Mouse (Mus musculus): ENCODE measurements around the gene Abtb2. TPM values are rescaled to one million over a fixed set of nuclear protein-coding genes. Genes with fewer than 3 reads are reported as not detected.

Abtb2 gene
- total and polyA plus RNA-seq, 3 experiments: 0.05 TPM; not detected in 2

- no peak for TF ChIP-seq GATA1 (IDR thresholded peaks at IDR 0.05; ENCODE audit: borderline replicate concordance, low read length)
- TF ChIP-seq TAL1 (conservative IDR thresholded peaks at IDR 0.05; ENCODE audit: low read depth, low read length): no peak
- no peak for TF ChIP-seq GATA2 (IDR thresholded peaks at IDR 0.05; ENCODE audit: borderline replicate concordance, low read depth, low read length)
- no peak for TF ChIP-seq POLR2AphosphoS5 (IDR thresholded peaks at IDR 0.05; ENCODE audit: insufficient replicate concordance, low read depth, low read length)
- no peak for TF ChIP-seq CTCF (IDR thresholded peaks at IDR 0.05; ENCODE audit: low read depth, low read length)
- DNase-seq (ENCODE audit: low spot score): no peak
- Histone ChIP-seq H3K27me3 (ENCODE audit: insufficient read depth, low read length) (peaks cover 7% of the 10 kb centered on the region), H3K4me3 (ENCODE audit: low read depth, low read length) (no peak overlapping the region), H3K9me3 (replicated peaks) (no peaks in the 10 kb centered on the region), H3K4me1 (ENCODE audit: insufficient read depth, low read depth, low read length) (no peaks in the 10 kb centered on the region), H3K36me3 (replicated peaks) (no peaks in the 10 kb centered on the region)
- no peak for ATAC-seq (ENCODE audit: extremely low read depth, insufficient number of reproducible peaks, low FRiP score, poor library complexity, severe bottlenecking)
Observed at GRCm38 (mm10) chr2:103632136-103632925, 66.2 kb downstream of the Abtb2 start.

GRCm38 (mm10) chr2:103632926-103633250, 66.8 kb downstream of the Abtb2 start:
- H3K36me3 ChIP-seq (replicated peaks): no peaks in the 10 kb centered on the region
- DNase-seq (ENCODE audit: low spot score): no peak
- ATAC-seq (ENCODE audit: extremely low read depth, insufficient number of reproducible peaks, low FRiP score, poor library complexity, severe bottlenecking): no peak
- H3K4me3 ChIP-seq (ENCODE audit: low read depth, low read length): no peak overlapping the region
- TF ChIP-seq GATA1 (IDR thresholded peaks at IDR 0.05; ENCODE audit: borderline replicate concordance, low read length) (no peak), TAL1 (conservative IDR thresholded peaks at IDR 0.05; ENCODE audit: low read depth, low read length) (no peak), CTCF (IDR thresholded peaks at IDR 0.05; ENCODE audit: low read depth, low read length) (no peak), POLR2AphosphoS5 (IDR thresholded peaks at IDR 0.05; ENCODE audit: insufficient replicate concordance, low read depth, low read length) (no peak), GATA2 (IDR thresholded peaks at IDR 0.05; ENCODE audit: borderline replicate concordance, low read depth, low read length) (no peak)
- peaks cover 7% of the 10 kb centered on the region for H3K27me3 ChIP-seq (ENCODE audit: insufficient read depth, low read length)
- no peaks in the 10 kb centered on the region for H3K9me3 ChIP-seq (replicated peaks)
- no peaks in the 10 kb centered on the region for H3K4me1 ChIP-seq (ENCODE audit: insufficient read depth, low read depth, low read length)

- Histone ChIP-seq H3K4me3 (ENCODE audit: low read depth, low read length) (no peak overlapping the region), H3K27me3 (ENCODE audit: insufficient read depth, low read length) (peaks cover 10% of the 10 kb centered on the region), H3K9me3 (replicated peaks) (no peaks in the 10 kb centered on the region), H3K36me3 (replicated peaks) (no peaks in the 10 kb centered on the region), H3K4me1 (ENCODE audit: insufficient read depth, low read depth, low read length) (no peaks in the 10 kb centered on the region)
- DNase-seq (ENCODE audit: low spot score): no peak
- no peak for TF ChIP-seq GATA1 (IDR thresholded peaks at IDR 0.05; ENCODE audit: borderline replicate concordance, low read length)
- TF ChIP-seq POLR2AphosphoS5 (IDR thresholded peaks at IDR 0.05; ENCODE audit: insufficient replicate concordance, low read depth, low read length): no peak
- no peak for TF ChIP-seq TAL1 (conservative IDR thresholded peaks at IDR 0.05; ENCODE audit: low read depth, low read length)
- TF ChIP-seq GATA2 (IDR thresholded peaks at IDR 0.05; ENCODE audit: borderline replicate concordance, low read depth, low read length): no peak
- no peak for TF ChIP-seq CTCF (IDR thresholded peaks at IDR 0.05; ENCODE audit: low read depth, low read length)
- ATAC-seq (ENCODE audit: extremely low read depth, insufficient number of reproducible peaks, low FRiP score, poor library complexity, severe bottlenecking): no peak
Observed at GRCm38 (mm10) chr2:103635731-103636487, 69.8 kb downstream of the Abtb2 start.

- no peak for TF ChIP-seq CTCF (IDR thresholded peaks at IDR 0.05; ENCODE audit: low read depth, low read length)
- no peak for TF ChIP-seq TAL1 (conservative IDR thresholded peaks at IDR 0.05; ENCODE audit: low read depth, low read length)
- no peak for TF ChIP-seq GATA2 (IDR thresholded peaks at IDR 0.05; ENCODE audit: borderline replicate concordance, low read depth, low read length)
- TF ChIP-seq GATA1 (IDR thresholded peaks at IDR 0.05; ENCODE audit: borderline replicate concordance, low read length): no peak
- TF ChIP-seq POLR2AphosphoS5 (IDR thresholded peaks at IDR 0.05; ENCODE audit: insufficient replicate concordance, low read depth, low read length): no peak
- Histone ChIP-seq H3K4me1 (ENCODE audit: insufficient read depth, low read depth, low read length) (no peaks in the 10 kb centered on the region), H3K4me3 (ENCODE audit: low read depth, low read length) (no peak overlapping the region), H3K36me3 (replicated peaks) (no peaks in the 10 kb centered on the region), H3K9me3 (replicated peaks) (no peaks in the 10 kb centered on the region), H3K27me3 (ENCODE audit: insufficient read depth, low read length) (peaks cover 17% of the 10 kb centered on the region)
- no peak for DNase-seq (ENCODE audit: low spot score)
- no peak for ATAC-seq (ENCODE audit: extremely low read depth, insufficient number of reproducible peaks, low FRiP score, poor library complexity, severe bottlenecking)
Observed at GRCm38 (mm10) chr2:103637385-103637784, 71.3 kb downstream of the Abtb2 start.

- Histone ChIP-seq H3K4me3 (ENCODE audit: low read depth, low read length) (no peak overlapping the region), H3K4me1 (ENCODE audit: insufficient read depth, low read depth, low read length) (no peaks in the 10 kb centered on the region), H3K9me3 (replicated peaks) (no peaks in the 10 kb centered on the region), H3K27me3 (ENCODE audit: insufficient read depth, low read length) (peaks cover 17% of the 10 kb centered on the region), H3K36me3 (replicated peaks) (no peaks in the 10 kb centered on the region)
- DNase-seq (ENCODE audit: low spot score) (no peak), ATAC-seq (ENCODE audit: extremely low read depth, insufficient number of reproducible peaks, low FRiP score, poor library complexity, severe bottlenecking) (no peak)
- TF ChIP-seq GATA1 (IDR thresholded peaks at IDR 0.05; ENCODE audit: borderline replicate concordance, low read length) (no peak), CTCF (IDR thresholded peaks at IDR 0.05; ENCODE audit: low read depth, low read length) (no peak), GATA2 (IDR thresholded peaks at IDR 0.05; ENCODE audit: borderline replicate concordance, low read depth, low read length) (no peak), POLR2AphosphoS5 (IDR thresholded peaks at IDR 0.05; ENCODE audit: insufficient replicate concordance, low read depth, low read length) (no peak), TAL1 (conservative IDR thresholded peaks at IDR 0.05; ENCODE audit: low read depth, low read length) (no peak)
Observed at GRCm38 (mm10) chr2:103637943-103638342, 71.8 kb downstream of the Abtb2 start.

- no peaks in the 10 kb centered on the region for H3K4me1 ChIP-seq (ENCODE audit: insufficient read depth, low read depth, low read length)
- no peaks in the 10 kb centered on the region for H3K36me3 ChIP-seq (replicated peaks)
- DNase-seq (ENCODE audit: low spot score): no peak
- no peaks in the 10 kb centered on the region for H3K9me3 ChIP-seq (replicated peaks)
- TF ChIP-seq CTCF (IDR thresholded peaks at IDR 0.05; ENCODE audit: low read depth, low read length) (no peak), GATA2 (IDR thresholded peaks at IDR 0.05; ENCODE audit: borderline replicate concordance, low read depth, low read length) (no peak), POLR2AphosphoS5 (IDR thresholded peaks at IDR 0.05; ENCODE audit: insufficient replicate concordance, low read depth, low read length) (no peak), GATA1 (IDR thresholded peaks at IDR 0.05; ENCODE audit: borderline replicate concordance, low read length) (no peak), TAL1 (conservative IDR thresholded peaks at IDR 0.05; ENCODE audit: low read depth, low read length) (no peak)
- H3K4me3 ChIP-seq (ENCODE audit: low read depth, low read length): no peak overlapping the region
- no peak for ATAC-seq (ENCODE audit: extremely low read depth, insufficient number of reproducible peaks, low FRiP score, poor library complexity, severe bottlenecking)
- H3K27me3 ChIP-seq (ENCODE audit: insufficient read depth, low read length): peaks cover 29% of the 10 kb centered on the region
Observed at GRCm38 (mm10) chr2:103639701-103640100, 73.6 kb downstream of the Abtb2 start.
